Mouse (Mus musculus) stomach, adult 2 months (tissue): ENCODE results near the gene Myo7a. TPM values are rescaled to one million over a fixed set of nuclear protein-coding genes. Genes with fewer than 3 reads are reported as not detected.

Experiments used
- polyA plus RNA-seq: library from polyadenylated mRNA; depleted of rRNA; stranded (reverse); fragments of >200 nt; gene quantifications from 2 replicates; pipeline ENCODE4 v1.2.3, GENCODE M21; 2012; rRNA removed

Myo7a gene
- polyA plus RNA-seq, result 5.0 and 6.3 TPM in 2 replicates

GRCm38 (mm10) chr7:98119179-98119960 lies at the start of gene Myo7a:
Myo7a (minus strand) TSS chr7:98119524.

GRCm38 (mm10) chr7:98145402-98145801 lies 26.1 kb upstream of the Myo7a start, which contains the start of gene Omp:
Omp (minus strand) TSS chr7:98145502.

Other genes with a start within 250 kb of the Myo7a start
- gene Gdpd4, start 199.6 kb downstream of the Myo7a start, polyA plus RNA-seq, result not detected in 2 replicates
- 3.0 and 3.7 TPM in 2 replicates for gene Omp, start 26.0 kb upstream of the Myo7a start, polyA plus RNA-seq
- 42.3 and 42.5 TPM in 2 replicates for gene Capn5, start 58.8 kb upstream of the Myo7a start, polyA plus RNA-seq
- gene B3gnt6, start 80.0 kb upstream of the Myo7a start, polyA plus RNA-seq, result 0.28 and 0.38 TPM in 2 replicates
- gene Acer3, start 201.7 kb upstream of the Myo7a start, polyA plus RNA-seq, result 1.4 and 1.7 TPM in 2 replicates
- gene Tsku, start 241.8 kb upstream of the Myo7a start, polyA plus RNA-seq, result 42.7 and 45.1 TPM in 2 replicates